Mouse (Mus musculus) liver, embryonic 14.5 days (tissue): ENCODE measurements around the gene Hps6. TPM values are rescaled to one million over a fixed set of nuclear protein-coding genes. Genes with fewer than 3 reads are reported as not detected.

Source experiments
- ATAC-seq: fragments of 200-750 bp; cut with Nextera tagmentation; 2 replicates; pipeline ENCODE4 v1.8.0; 2017; ENCODE audit warnings: moderate number of reproducible peaks, mild to moderate bottlenecking, moderate library complexity; ENCODE audit not compliant: insufficient read depth
- DNase-seq, 3 experiments: peaks; one replicate each; pipeline ENCODE4 v3.0.0-alpha.2; 2012 to 2013; ENCODE audit warnings: low read depth in 3 of 3, low spot score in 3 of 3
- H3K27ac ChIP-seq: fragments of 300-500 bp; sonication (generic); 2 replicates; pipeline ENCODE4 v1.5.1; 2014; ENCODE audit warnings: moderate library complexity, mild to moderate bottlenecking, control low read depth, inconsistent platforms
- H3K27me3 ChIP-seq: fragments of 300-500 bp; sonication (generic); 2 replicates; pipeline ENCODE4 v1.6.1; 2014; ENCODE audit warnings: mild to moderate bottlenecking, low read length, moderate library complexity; ENCODE audit not compliant: control insufficient read depth, insufficient read depth
- H3K36me3 ChIP-seq: fragments of 300-500 bp; sonication (generic); replicated peaks from 2 replicates; pipeline ENCODE4 v1.6.1; 2014; ENCODE audit warnings: low read depth; ENCODE audit not compliant: control insufficient read depth, insufficient read depth
- H3K4me1 ChIP-seq, 2 experiments: fragments of 200-500 bp in 1 of 2; fragments of 300-500 bp in 1 of 2; sonication (generic) in 1 of 2; replicated peaks; 2 replicates each; pipeline ENCODE4 v1.6.1; 2012 to 2014; ENCODE audit warnings: antibody characterized with exemption in 1 of 2, inconsistent platforms in 1 of 2, low read length in 1 of 2; ENCODE audit not compliant: control insufficient read depth in 2 of 2, insufficient read depth in 2 of 2
- H3K4me2 ChIP-seq: fragments of 300-500 bp; sonication (generic); 2 replicates; pipeline ENCODE4 v1.6.1; 2014; ENCODE audit warnings: low read depth, mild to moderate bottlenecking, control low read depth, moderate library complexity
- H3K4me3 ChIP-seq, 2 experiments: fragments of 200-500 bp in 1 of 2; fragments of 300-500 bp in 1 of 2; sonication (generic) in 1 of 2; 2 replicates each; pipeline ENCODE4 v1.5.1; 2012 to 2014; ENCODE audit warnings: low read depth in 2 of 2, low read length in 2 of 2, mild to moderate bottlenecking in 2 of 2, control low read depth in 1 of 2, inconsistent platforms in 1 of 2, moderate library complexity in 1 of 2; ENCODE audit not compliant: insufficient read depth in 1 of 2
- H3K9ac ChIP-seq: fragments of 300-500 bp; sonication (generic); replicated peaks from 2 replicates; pipeline ENCODE4 v1.6.1; 2014; ENCODE audit warnings: mild to moderate bottlenecking, control low read depth, moderate library complexity
- H3K9me3 ChIP-seq: fragments of 300-500 bp; sonication (generic); 2 replicates; pipeline ENCODE4 v1.6.1; 2016; ENCODE audit warnings: low read length, mixed read lengths; ENCODE audit not compliant: control insufficient read depth
- CTCF ChIP-seq: IDR thresholded peaks from 2 replicates; pipeline ENCODE4 v1.5.1; 2016; ENCODE audit warnings: antibody characterized with exemption, low read depth, control low read depth
- EP300 ChIP-seq: IDR thresholded peaks from 2 replicates; pipeline ENCODE4 v1.6.1; 2016; ENCODE audit warnings: antibody characterized with exemption, low read depth
- WGBS: fragments of 180-500 bp; shearing (Covaris S2); extraction: QIAGEN DNeasy Blood & Tissue Kit; methylation state at CpG from one replicate; pipeline ENCODE4 v1.1.7; 2014; ENCODE audit not compliant: insufficient replicate concordance; 5-methylcytosine and 5-hydroxymethylcytosine counted together
- polyA plus RNA-seq, 2 experiments: library from polyadenylated mRNA; depleted of rRNA in 1 of 2; stranded (reverse) in 1 of 2; unstranded in 1 of 2; fragments of >200 nt; fragmentation: Nextera tagmentation in 1 of 2; extraction: Ambion mirVana in 1 of 2; gene quantifications; 2 replicates each; pipeline versions ENCODE4 v1.2.1 to v1.2.3; 2012 to 2014

The Hps6 gene
- polyA plus RNA-seq, 2 experiments, result 1.2 to 1.4 TPM

GRCm38 (mm10) chr19:46037925-46038850 is 34.9 kb downstream of the Hps6 start:
- Histone ChIP-seq H3K27me3 (no peaks in the 10 kb centered on the region), H3K4me2 (peak overlapping the region; percentile 95), H3K27ac (peak overlapping the region; percentile 86), H3K4me3 (peak overlapping the region; percentile 71 to 100), H3K36me3 (peaks cover 36% of the 10 kb centered on the region), H3K9me3 (no peaks in the 10 kb centered on the region), H3K4me1 (peaks cover 49 to 50% of the 10 kb centered on the region in 2 experiments), H3K9ac (peak overlapping the region; percentile 98)
- DNase-seq (no peak), ATAC-seq (no peak)
- 5% methylated on average over 13 of the region's 13 CpGs for WGBS
- TF ChIP-seq EP300 (no peak), CTCF (0 out of 2 replicates have a peak, but pooled peaks have one; percentile 1)

- H3K4me2 ChIP-seq, result peak overlapping the region; percentile 95
- ATAC-seq (peak; percentile 24; the same call in 1 of the 2 replicates), DNase-seq (no peak)
- H3K27ac ChIP-seq, result peak overlapping the region; percentile 86
- peaks cover 29% of the 10 kb centered on the region for H3K36me3 ChIP-seq
- peaks cover 52 to 54% of the 10 kb centered on the region in 2 experiments for H3K4me1 ChIP-seq
- peak overlapping the region; percentile 71 to 100 for H3K4me3 ChIP-seq
- H3K9ac ChIP-seq, result peak overlapping the region; percentile 98
- no peaks in the 10 kb centered on the region for H3K27me3 ChIP-seq
- H3K9me3 ChIP-seq, result no peaks in the 10 kb centered on the region
- TF ChIP-seq CTCF, result no peak
- TF ChIP-seq EP300, result no peak
- WGBS, result 1% methylated on average over 17 of the region's 17 CpGs
Measured at GRCm38 (mm10) chr19:46038851-46039260, 35.5 kb downstream of the Hps6 start.

- no peak for TF ChIP-seq CTCF
- TF ChIP-seq EP300, result no peak
- Histone ChIP-seq H3K36me3 (peaks cover 23% of the 10 kb centered on the region), H3K4me1 (peaks cover 52 to 58% of the 10 kb centered on the region in 2 experiments)
Measured at GRCm38 (mm10) chr19:46039478-46039877, 36.2 kb downstream of the Hps6 start.

GRCm38 (mm10) chr19:46040149-46040902 is 37.0 kb downstream of the Hps6 start:
- peak overlapping the region; percentile 98 for H3K9ac ChIP-seq
- H3K4me2 ChIP-seq, result peak overlapping the region; percentile 95
- WGBS, result 31% methylated on average over 14 of the region's 14 CpGs
- H3K27me3 ChIP-seq, result no peaks in the 10 kb centered on the region
- no peaks in the 10 kb centered on the region for H3K9me3 ChIP-seq
- DNase-seq, result no peak
- H3K4me1 ChIP-seq, result peaks cover 52 to 58% of the 10 kb centered on the region in 2 experiments
- ATAC-seq, result no peak
- peak overlapping the region; percentile 64 to 71 for H3K4me3 ChIP-seq
- H3K36me3 ChIP-seq, result peaks cover 14% of the 10 kb centered on the region
- TF ChIP-seq EP300 (no peak), CTCF (no peak)
- peak overlapping the region; percentile 86 for H3K27ac ChIP-seq

More at GRCm38 (mm10) chr19:46039478-46039877, 36.2 kb downstream of the Hps6 start:
- peak overlapping the region; percentile 86 for H3K27ac ChIP-seq
- no peaks in the 10 kb centered on the region for H3K9me3 ChIP-seq
- WGBS, result 3% methylated on average over 22 of the region's 30 CpGs
- DNase-seq (peak; percentile 82 to 88 (median 82)), ATAC-seq (peak; percentile 76)
- peak overlapping the region; percentile 71 to 100 for H3K4me3 ChIP-seq
- H3K4me2 ChIP-seq, result peak overlapping the region; percentile 95
- peak overlapping the region; percentile 98 for H3K9ac ChIP-seq
- H3K27me3 ChIP-seq, result no peaks in the 10 kb centered on the region
